Mouse (Mus musculus) limb, embryonic 14.5 days (tissue): ENCODE results near the gene Aen. TPM values are rescaled to one million over a fixed set of nuclear protein-coding genes. Genes with fewer than 3 reads are reported as not detected.

ENCODE experiments used
- ATAC-seq: fragments of 200-750 bp; cut with Nextera tagmentation; 2 replicates; pipeline ENCODE4 v1.8.0; 2017; ENCODE audit warnings: low read depth, moderate number of reproducible peaks, moderate TSS enrichment; ENCODE audit not compliant: low FRiP score
- DNase-seq: peaks from one replicate; pipeline ENCODE4 v3.0.0-alpha.2; 2015; ENCODE audit warnings: low spot score
- H3K27ac ChIP-seq: fragments of 300-500 bp; sonication (generic); replicated peaks from 2 replicates; pipeline ENCODE4 v1.5.1; 2014; ENCODE audit warnings: low read depth, mild to moderate bottlenecking, low read length, moderate library complexity, mixed read lengths
- H3K27me3 ChIP-seq: fragments of 300-500 bp; sonication (generic); 2 replicates; pipeline ENCODE4 v1.6.1; 2014; ENCODE audit warnings: low read length, mixed read lengths; ENCODE audit not compliant: control insufficient read depth, insufficient read depth
- H3K36me3 ChIP-seq: fragments of 300-500 bp; sonication (generic); 2 replicates; pipeline ENCODE4 v1.6.1; 2014; ENCODE audit warnings: mild to moderate bottlenecking, low read length, moderate library complexity, mixed read lengths; ENCODE audit not compliant: control insufficient read depth, insufficient read depth
- H3K4me1 ChIP-seq: fragments of 300-500 bp; sonication (generic); 2 replicates; pipeline ENCODE4 v1.6.1; 2014; ENCODE audit warnings: antibody characterized with exemption, low read length, mixed read lengths; ENCODE audit not compliant: control insufficient read depth, insufficient read depth
- H3K4me2 ChIP-seq: fragments of 300-500 bp; sonication (generic); replicated peaks from 2 replicates; pipeline ENCODE4 v1.6.1; 2014; ENCODE audit warnings: low read depth, mild to moderate bottlenecking, low read length, moderate library complexity; ENCODE audit not compliant: severe bottlenecking
- H3K4me3 ChIP-seq: fragments of 300-500 bp; sonication (generic); replicated peaks from 2 replicates; pipeline ENCODE4 v1.5.1; 2014; ENCODE audit warnings: low read length
- H3K9ac ChIP-seq: fragments of 300-500 bp; sonication (generic); 2 replicates; pipeline ENCODE4 v1.6.1; 2014; ENCODE audit warnings: mild to moderate bottlenecking, low read depth, low read length, moderate library complexity; ENCODE audit not compliant: severe bottlenecking
- H3K9me3 ChIP-seq: fragments of 300-500 bp; sonication (generic); 2 replicates; pipeline ENCODE4 v1.6.1; 2016; ENCODE audit warnings: low read length; ENCODE audit not compliant: control insufficient read depth
- POLR2A ChIP-seq: fragments of 200-500 bp; IDR thresholded peaks from 2 replicates; pipeline ENCODE4 v1.8.0; 2012; ENCODE audit warnings: inconsistent platforms, mild to moderate bottlenecking, moderate library complexity, borderline replicate concordance; ENCODE audit not compliant: insufficient read depth, insufficient read length; ENCODE audit errors: extremely low read depth
- WGBS: fragments of 180-500 bp; shearing (Covaris S2); extraction: QIAGEN DNeasy Blood & Tissue Kit; methylation state at CpG from one replicate; pipeline ENCODE4 v1.1.7; 2014; 5-methylcytosine and 5-hydroxymethylcytosine counted together
- polyA plus RNA-seq, 2 experiments: library from polyadenylated mRNA; depleted of rRNA in 1 of 2; stranded (reverse) in 1 of 2; unstranded in 1 of 2; fragments of >200 nt; fragmentation: Nextera tagmentation in 1 of 2; extraction: Ambion mirVana in 1 of 2; gene quantifications; 2 replicates each; pipeline versions ENCODE4 v1.2.1 to v1.2.3; 2012 to 2014

Gene Aen
- polyA plus RNA-seq, 2 experiments = 29.2 to 34.1 TPM

GRCm38 (mm10) chr7:78863796-78864445, 31.7 kb upstream of the Aen start:
- no peak for TF ChIP-seq POLR2A
- Histone ChIP-seq H3K4me1 (no peaks in the 10 kb centered on the region), H3K36me3 (no peaks in the 10 kb centered on the region), H3K9ac (no peak overlapping the region), H3K27ac (no peak overlapping the region), H3K27me3 (no peaks in the 10 kb centered on the region), H3K9me3 (no peaks in the 10 kb centered on the region), H3K4me2 (no peak overlapping the region), H3K4me3 (no peak overlapping the region)
- 71% methylated on average over 7 of the region's 7 CpGs for whole genome bisulfite sequencing
- ATAC-seq = no peak
- no peak for DNase-seq

GRCm38 (mm10) chr7:78864446-78864802, 31.2 kb upstream of the Aen start:
- Histone ChIP-seq H3K27me3 (no peaks in the 10 kb centered on the region), H3K9me3 (no peaks in the 10 kb centered on the region), H3K27ac (no peak overlapping the region), H3K4me1 (no peaks in the 10 kb centered on the region), H3K4me3 (no peak overlapping the region), H3K4me2 (no peak overlapping the region), H3K36me3 (no peaks in the 10 kb centered on the region), H3K9ac (no peak overlapping the region)
- TF ChIP-seq POLR2A = no peak
- ATAC-seq = no peak
- whole genome bisulfite sequencing = 58% methylated on average over 4 of the region's 4 CpGs
- DNase-seq = no peak

- no peak overlapping the region for H3K4me3 ChIP-seq
- ATAC-seq (no peak), DNase-seq (no peak)
- TF ChIP-seq POLR2A = no peak
- H3K27me3 ChIP-seq = no peaks in the 10 kb centered on the region
- H3K9ac ChIP-seq = no peak overlapping the region
- H3K27ac ChIP-seq = no peak overlapping the region
- H3K4me2 ChIP-seq = no peak overlapping the region
- H3K36me3 ChIP-seq = no peaks in the 10 kb centered on the region
- whole genome bisulfite sequencing = 59% methylated on average over 12 of the region's 12 CpGs
- H3K9me3 ChIP-seq = no peaks in the 10 kb centered on the region
- H3K4me1 ChIP-seq = no peaks in the 10 kb centered on the region
These were observed 30.3 kb upstream of the Aen start for GRCm38 (mm10) chr7:78865212-78865949.

- H3K9ac ChIP-seq = no peak overlapping the region
- H3K9me3 ChIP-seq = no peaks in the 10 kb centered on the region
- no peaks in the 10 kb centered on the region for H3K4me1 ChIP-seq
- no peaks in the 10 kb centered on the region for H3K36me3 ChIP-seq
- H3K27ac ChIP-seq = no peak overlapping the region
- H3K4me2 ChIP-seq = no peak overlapping the region
- DNase-seq (no peak), ATAC-seq (no peak)
- no peak for TF ChIP-seq POLR2A
- no peaks in the 10 kb centered on the region for H3K27me3 ChIP-seq
- WGBS = 64% methylated on average over 5 of the region's 5 CpGs
- no peak overlapping the region for H3K4me3 ChIP-seq
These were observed 26.9 kb upstream of the Aen start for GRCm38 (mm10) chr7:78868731-78869130.

- no peak overlapping the region for H3K27ac ChIP-seq
- no peak overlapping the region for H3K4me2 ChIP-seq
- 91% methylated on average over 6 of the region's 6 CpGs for WGBS
- no peak for ATAC-seq
- no peaks in the 10 kb centered on the region for H3K9me3 ChIP-seq
- no peaks in the 10 kb centered on the region for H3K36me3 ChIP-seq
- no peaks in the 10 kb centered on the region for H3K27me3 ChIP-seq
- no peak for TF ChIP-seq POLR2A
- no peak overlapping the region for H3K4me3 ChIP-seq
- DNase-seq = no peak
- no peak overlapping the region for H3K9ac ChIP-seq
- no peaks in the 10 kb centered on the region for H3K4me1 ChIP-seq
These were observed 23.3 kb upstream of the Aen start for GRCm38 (mm10) chr7:78872366-78872765.
